9 mouse cellular contexts compared by ENCODE assay signal in the genomic region with DNA sequence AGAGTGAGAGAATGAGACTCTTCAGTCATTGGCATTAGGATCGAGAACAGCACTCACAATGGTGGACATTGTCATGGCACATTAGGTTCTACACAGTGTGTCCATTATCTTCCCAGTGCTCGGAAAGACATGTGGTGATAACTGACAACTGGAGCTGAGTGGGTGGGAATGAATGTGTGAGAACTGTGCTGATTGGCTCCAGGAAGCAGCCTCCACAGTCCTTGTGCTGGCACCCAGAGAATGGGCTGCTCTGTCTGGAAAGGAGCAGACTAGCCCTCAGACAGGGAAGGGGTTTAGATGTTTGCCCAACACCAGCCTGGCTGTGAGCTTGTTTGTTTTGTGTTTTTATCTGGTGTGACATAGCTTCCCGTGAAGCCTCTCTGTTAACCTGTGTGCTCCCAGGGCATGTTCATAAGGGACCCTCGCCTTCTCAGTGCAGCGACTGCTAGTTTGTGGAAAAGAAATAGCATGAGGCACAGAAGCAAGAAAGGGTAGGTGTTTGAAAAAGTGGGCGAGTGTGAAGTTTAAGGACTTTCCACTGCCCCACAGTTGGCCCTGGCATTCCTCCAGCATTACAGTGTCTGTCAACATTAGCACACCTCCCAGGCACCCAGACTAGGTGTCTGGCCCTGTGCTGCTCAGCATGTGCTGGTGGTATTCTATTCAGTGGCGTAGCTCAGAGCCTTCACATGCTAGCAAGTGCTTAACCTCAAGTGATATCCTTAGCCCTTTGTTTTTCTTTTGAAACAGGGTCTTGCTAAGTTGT. TPM values are rescaled to one million over a fixed set of nuclear protein-coding genes. Genes with fewer than 3 reads are reported as not detected.
DNase-seq lines count a peak whose midpoint lies in the region; ATAC-seq and TF ChIP-seq lines count a peak whose summit lies in the region.
"Had no signal": no experiment of that assay in that cellular context is flagged by ENCODE, and none has a peak within 500 bp of the region (broad histone marks: within the 10 kb centered on the region; RNA-seq: fewer than 3 reads in every experiment).

No protein-coding gene starts in this region.

- WGBS in heart, postnatal 0 days, result 44% methylated on average over 7 of the region's 7 CpGs

- H3K4me2 ChIP-seq in heart, postnatal 0 days (ENCODE audit: low read depth, low read length), result no peak overlapping the region

- no peak for TF ChIP-seq EP300 in heart, postnatal 0 days (IDR thresholded peaks at IDR 0.05; ENCODE audit: low read depth)

- no peak for TF ChIP-seq CTCF in heart, postnatal 0 days (IDR thresholded peaks at IDR 0.05; ENCODE audit: low read depth)

- ATAC-seq in heart, postnatal 0 days (ENCODE audit: insufficient read depth, low read depth), result peak; percentile 28; the same call in 1 of the 2 replicates

- H3K9ac ChIP-seq in heart, postnatal 0 days (replicated peaks; ENCODE audit: low read depth, low read length), result no peak overlapping the region

- intact Hi-C loops in heart, postnatal 25 days (cut with DNase I), result no loop called here

- H3K36me3 ChIP-seq in heart, postnatal 0 days (replicated peaks; ENCODE audit: control insufficient read depth, insufficient read depth, low read length), result no peaks in the 10 kb centered on the region

- no peaks in the 10 kb centered on the region for H3K9me3 ChIP-seq in heart, postnatal 0 days (replicated peaks; ENCODE audit: control insufficient read depth, low read length)

- no peak for DNase-seq in heart, postnatal 0 days (ENCODE audit: low spot score)
- no peak for DNase-seq in heart, postnatal 25 days (ENCODE audit: low spot score)
- peak; percentile 40 for DNase-seq in fibroblast of lung, adult 2 months (ENCODE audit: low read depth)
- DNase-seq in layer of hippocampus, adult 8-10 months (ENCODE audit: low spot score in 2 of 2), result peak; percentile 70 to 72
- DNase-seq in mesoderm, embryonic 11.5 days (ENCODE audit: low read depth, low spot score), result peak; percentile 30
- no peak for DNase-seq in spleen, postnatal 36 days (ENCODE audit: low spot score in 2 of 2)
- no peak for DNase-seq in testis, postnatal 10 days (ENCODE audit: low spot score)
- DNase-seq in spleen, postnatal 14 days (ENCODE audit: low spot score in 2 of 2), result no peak

- no peak overlapping the region for H3K4me3 ChIP-seq in heart, postnatal 0 days (ENCODE audit: low read depth, low read length)
- H3K4me3 ChIP-seq: myocyte had no signal

- no peaks in the 10 kb centered on the region for H3K27me3 ChIP-seq in heart, postnatal 0 days (ENCODE audit: control insufficient read depth, insufficient read depth, low read length)

- no peak overlapping the region for H3K27ac ChIP-seq in heart, postnatal 0 days (ENCODE audit: low read depth)

- H3K4me1 ChIP-seq in heart, postnatal 0 days (ENCODE audit: control insufficient read depth, insufficient read depth), result peaks cover 29% of the 10 kb centered on the region

RNA-seq across cellular contexts. Expression of gene Inpp4a, which starts 51.4 kb away (rescaled TPM):
- total RNA-seq in heart, postnatal 0 days (2014; rRNA removed; ENCODE audit: low replicate concordance), result 8.8 and 17.0 TPM in 2 replicates
- polyA plus RNA-seq in heart, postnatal 0 days (2015; fragmentation: Nextera tagmentation; extraction: Ambion mirVana), result 9.5 and 9.9 TPM in 2 replicates
- total RNA-seq in heart, postnatal 25 days (2021), result 10 to 100 TPM; 17.6 to 17.8 TPM
- 100 to 1,000 TPM; 157 to 181 (median 168) TPM for total RNA-seq in layer of hippocampus, adult 8-10 months (2022)

Comparison
In these comparisons a context has a peak if more than half of its experiments do, and no peak if none do; other contexts are left out.
1. DNase-seq: peak in fibroblast of lung, adult 2 months (single experiment), layer of hippocampus, adult 8-10 months (2 of 2) and mesoderm, embryonic 11.5 days (single experiment); none in heart, postnatal 0 days (single experiment), heart, postnatal 25 days (single experiment), spleen, postnatal 36 days (0 of 2), testis, postnatal 10 days (single experiment) and spleen, postnatal 14 days (0 of 2).